Mouse (Mus musculus) stomach, postnatal 0 days (tissue): ENCODE results near the gene Rbm28. TPM values are rescaled to one million over a fixed set of nuclear protein-coding genes. Genes with fewer than 3 reads are reported as not detected.
"Not testable (repeated sequence)": the region's sequence is repeated elsewhere in the genome, so short reads cannot be mapped to it uniquely, and the experiment has no call there.

Experiments
- ATAC-seq: fragments of 200-750 bp; cut with Nextera tagmentation; 2 replicates; pipeline ENCODE4 v1.8.0; 2017; ENCODE audit not compliant: low FRiP score, low TSS enrichment
- DNase-seq: peaks from one replicate; pipeline ENCODE4 v3.0.0-alpha.2; 2016; ENCODE audit warnings: low spot score
- H3K27ac ChIP-seq: fragments of 300-500 bp; sonication (generic); replicated peaks from 2 replicates; pipeline ENCODE4 v1.5.1; 2014; ENCODE audit warnings: mild to moderate bottlenecking, control low read depth
- H3K27me3 ChIP-seq: fragments of 300-500 bp; sonication (generic); 2 replicates; pipeline ENCODE4 v1.6.1; 2014; ENCODE audit warnings: low read length; ENCODE audit not compliant: control insufficient read depth, insufficient read depth
- H3K36me3 ChIP-seq: fragments of 300-500 bp; sonication (generic); 2 replicates; pipeline ENCODE4 v1.6.1; 2014; ENCODE audit warnings: low read length, mixed read lengths; ENCODE audit not compliant: control insufficient read depth, insufficient read depth
- H3K4me1 ChIP-seq: fragments of 300-500 bp; sonication (generic); replicated peaks from 2 replicates; pipeline ENCODE4 v1.6.1; 2014; ENCODE audit warnings: antibody characterized with exemption; ENCODE audit not compliant: control insufficient read depth, insufficient read depth
- H3K4me2 ChIP-seq: fragments of 300-500 bp; sonication (generic); replicated peaks from 2 replicates; pipeline ENCODE4 v1.6.1; 2014; ENCODE audit warnings: low read depth, mild to moderate bottlenecking, control low read depth, moderate library complexity
- H3K4me3 ChIP-seq: fragments of 300-500 bp; sonication (generic); 2 replicates; pipeline ENCODE4 v1.5.1; 2014; ENCODE audit warnings: low read depth, low read length, control low read depth
- H3K9ac ChIP-seq: fragments of 300-500 bp; sonication (generic); 2 replicates; pipeline ENCODE4 v1.6.1; 2014; ENCODE audit warnings: mild to moderate bottlenecking, low read length, control low read depth, mixed read lengths
- H3K9me3 ChIP-seq: fragments of 300-500 bp; sonication (generic); 2 replicates; pipeline ENCODE4 v1.6.1; 2016; ENCODE audit warnings: low read length; ENCODE audit not compliant: control insufficient read depth
- CTCF ChIP-seq: IDR thresholded peaks from 2 replicates; pipeline ENCODE4 v1.5.1; 2016; ENCODE audit warnings: antibody characterized with exemption, low read depth, mild to moderate bottlenecking, moderate library complexity
- EP300 ChIP-seq: optimal IDR thresholded peaks from 2 replicates; pipeline ENCODE3; 2016; ENCODE audit warnings: antibody characterized with exemption
- WGBS: fragments of 180-500 bp; shearing (Covaris S2); extraction: QIAGEN DNeasy Blood & Tissue Kit; methylation state at CpG from one replicate; pipeline ENCODE4 v1.1.7; 2014; 5-methylcytosine and 5-hydroxymethylcytosine counted together
- polyA plus RNA-seq: library from polyadenylated mRNA; unstranded; fragments of >200 nt; fragmentation: Nextera tagmentation; extraction: Ambion mirVana; gene quantifications from 2 replicates; pipeline ENCODE4 v1.2.1, GENCODE M21; 2015

Rbm28 gene
- polyA plus RNA-seq, 1 experiment from 2014 or later: 11.8 TPM

DNA sequence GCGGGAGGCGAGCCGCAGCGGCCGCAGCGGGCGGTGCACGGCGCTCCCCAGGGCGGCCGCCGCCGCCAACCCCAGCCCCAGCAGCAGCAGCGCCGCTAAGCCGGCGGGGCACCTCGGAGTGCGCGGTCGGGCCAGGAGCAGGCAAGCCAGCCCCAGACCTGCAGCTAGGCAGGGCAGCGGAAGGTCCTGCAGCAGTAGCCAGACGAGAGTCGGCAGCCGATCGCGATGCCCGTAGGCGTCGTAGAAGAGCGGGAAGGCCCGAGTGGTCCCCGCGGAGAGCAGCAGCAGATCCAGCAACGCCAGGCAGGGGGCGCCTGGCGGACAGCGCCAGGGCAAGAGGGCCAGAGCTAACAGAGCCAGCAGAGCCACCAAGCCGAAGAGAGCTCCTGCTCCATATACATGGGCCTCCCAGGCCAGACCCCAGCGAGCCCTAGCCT, 6.2 kb upstream of the Rbm28 start:
- peak overlapping the region; percentile 98 for H3K4me2 ChIP-seq
- H3K27me3 ChIP-seq: peaks cover 12% of the 10 kb centered on the region; the same call in 1 of the 2 replicates
- H3K4me1 ChIP-seq: peaks cover 4% of the 10 kb centered on the region
- H3K27ac ChIP-seq: no peak overlapping the region
- peak; percentile 88 for TF ChIP-seq CTCF
- TF ChIP-seq EP300: no peak
- H3K9ac ChIP-seq: peak overlapping the region; percentile 45
- under 1% methylated on average over 37 of the region's 40 CpGs for WGBS
- DNase-seq (peak; percentile 85), ATAC-seq (peak; percentile 78)
- H3K9me3 ChIP-seq: no peaks in the 10 kb centered on the region
- no peaks in the 10 kb centered on the region for H3K36me3 ChIP-seq
- H3K4me3 ChIP-seq: peak overlapping the region; percentile 50

DNA sequence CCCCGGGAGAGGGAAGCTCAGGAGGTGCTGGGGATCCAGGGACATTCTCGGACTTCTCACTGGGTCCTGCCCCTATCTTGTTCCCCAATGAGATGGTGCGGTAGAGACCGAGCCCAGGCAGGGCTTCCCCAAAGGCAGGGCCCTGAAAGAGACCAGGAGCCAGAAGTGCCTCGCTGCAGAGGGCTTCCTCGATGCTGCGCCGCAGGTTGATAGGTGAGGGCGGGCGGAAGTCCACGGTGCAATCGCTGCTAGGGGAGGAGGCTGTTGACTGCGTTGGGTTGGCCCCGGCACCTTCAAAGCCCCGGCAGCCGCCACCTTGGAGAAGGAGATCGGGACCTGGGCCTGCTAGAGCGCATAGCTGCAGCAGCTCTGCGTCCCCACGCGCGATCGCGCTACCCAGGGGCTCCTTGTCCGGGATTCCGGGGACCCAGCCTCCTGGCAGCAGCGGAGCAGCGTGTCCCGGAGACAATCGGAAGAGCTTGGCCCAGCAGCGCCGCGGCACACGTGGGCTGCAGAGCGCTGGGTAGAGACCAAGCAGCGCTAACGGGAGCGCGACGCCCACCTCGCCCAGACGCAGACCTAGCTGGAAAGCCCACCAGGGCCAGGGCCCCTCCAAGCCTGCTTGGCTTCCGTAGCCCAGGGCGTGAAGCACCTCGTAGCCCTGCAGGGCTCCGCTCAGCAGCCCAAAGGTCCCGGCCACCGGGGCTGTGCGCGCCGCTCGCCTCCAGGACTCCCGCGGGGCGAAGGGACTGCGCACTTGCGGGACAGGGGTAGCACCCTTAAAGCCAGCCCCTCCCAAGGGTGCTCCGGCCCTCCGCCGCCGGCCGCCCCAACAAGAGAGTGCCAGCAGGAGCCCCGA, 5.5 kb upstream of the Rbm28 start:
- Histone ChIP-seq H3K9ac (peak overlapping the region; percentile 45), H3K4me1 (peaks cover 4% of the 10 kb centered on the region), H3K4me3 (peak overlapping the region; percentile 50), H3K9me3 (no peaks in the 10 kb centered on the region), H3K36me3 (no peaks in the 10 kb centered on the region), H3K27ac (no peak overlapping the region), H3K4me2 (peak overlapping the region; percentile 98), H3K27me3 (peaks cover 12% of the 10 kb centered on the region; the same call in 1 of the 2 replicates)
- WGBS: 1% methylated on average over 59 of the region's 63 CpGs
- ATAC-seq (peak; percentile 74), DNase-seq (peak; percentile 69)
- TF ChIP-seq CTCF: no peak
- no peak for TF ChIP-seq EP300

DNA sequence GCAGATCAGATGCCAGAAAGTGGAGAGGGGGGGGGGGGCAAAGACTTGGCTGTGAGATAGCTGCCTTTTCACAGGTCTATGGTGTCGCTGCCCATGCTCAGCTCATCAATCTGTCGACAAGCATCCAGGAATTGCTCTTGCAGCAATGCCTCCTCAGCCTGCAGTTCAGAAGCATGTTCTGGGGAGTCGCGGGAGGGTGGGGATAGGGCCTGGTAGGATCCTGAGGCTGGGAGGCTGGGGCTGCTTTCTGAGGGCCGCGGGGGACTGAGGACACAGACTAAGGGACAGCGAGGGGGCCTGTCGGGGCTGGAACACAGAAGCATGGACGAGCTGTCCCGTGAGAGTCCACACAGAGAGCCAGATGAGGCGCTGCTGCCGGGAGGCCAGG, 4.9 kb upstream of the Rbm28 start:
- H3K9me3 ChIP-seq: no peaks in the 10 kb centered on the region
- H3K36me3 ChIP-seq: no peaks in the 10 kb centered on the region
- H3K27me3 ChIP-seq: peaks cover 12% of the 10 kb centered on the region; the same call in 1 of the 2 replicates
- H3K9ac ChIP-seq: no peak overlapping the region
- 17% methylated on average over 12 of the region's 12 CpGs for WGBS
- H3K27ac ChIP-seq: no peak overlapping the region
- H3K4me1 ChIP-seq: peaks cover 4% of the 10 kb centered on the region
- H3K4me3 ChIP-seq: peak overlapping the region; percentile 50; the same call in 1 of the 2 replicates
- no peak for TF ChIP-seq EP300
- no peak for TF ChIP-seq CTCF
- ATAC-seq: no peak
- no peak for DNase-seq
- H3K4me2 ChIP-seq: peak overlapping the region; percentile 98

DNA sequence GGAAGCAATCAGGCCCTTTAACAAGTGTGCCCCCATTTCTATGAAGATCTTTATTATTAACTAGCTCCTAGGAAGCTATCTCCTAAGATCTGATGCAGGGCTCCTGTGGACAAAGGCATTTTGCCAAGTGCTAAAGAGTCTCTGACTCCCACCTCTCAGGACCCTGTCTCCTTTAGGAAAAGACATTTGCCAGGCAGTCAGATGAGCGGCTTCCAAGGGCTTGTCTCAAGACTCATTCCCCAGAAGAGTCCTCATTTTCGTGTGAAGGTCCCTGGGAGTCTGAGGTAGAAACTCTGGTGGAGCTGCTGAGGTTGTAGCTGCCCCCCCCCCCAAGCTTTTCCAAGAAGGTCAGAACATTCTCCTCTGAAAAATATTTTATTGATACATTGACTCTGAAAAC, 4.1 kb upstream of the Rbm28 start:
- Histone ChIP-seq H3K9ac (no peak overlapping the region), H3K9me3 (no peaks in the 10 kb centered on the region), H3K27me3 (peaks cover 12% of the 10 kb centered on the region; the same call in 1 of the 2 replicates), H3K4me3 (no peak overlapping the region), H3K4me1 (peaks cover 4% of the 10 kb centered on the region), H3K27ac (no peak overlapping the region), H3K36me3 (no peaks in the 10 kb centered on the region), H3K4me2 (no peak overlapping the region)
- WGBS: 43% methylated on average over 2 of the region's 2 CpGs
- ATAC-seq: no peak
- DNase-seq: no peak
- TF ChIP-seq CTCF (no peak), EP300 (no peak)

DNA sequence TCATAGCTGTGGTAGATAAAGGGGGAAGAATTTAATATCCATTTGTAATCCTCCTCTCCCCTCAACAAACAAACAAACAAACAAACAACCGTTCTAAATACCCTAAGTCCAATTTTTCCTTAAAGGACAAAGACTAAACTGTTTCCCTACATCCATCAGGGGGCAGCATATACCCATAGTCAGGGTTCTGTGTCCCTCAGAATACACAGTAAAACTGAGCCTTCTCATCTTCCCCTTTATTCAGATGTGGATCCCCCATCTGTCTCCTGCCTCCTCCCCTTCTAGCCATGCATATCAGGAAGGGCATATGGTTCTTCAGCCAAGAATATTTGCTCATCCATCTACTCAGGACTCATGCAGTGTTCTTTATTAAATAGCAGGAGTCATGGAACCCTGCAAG, 1.4 kb upstream of the Rbm28 start:
- Histone ChIP-seq H3K4me3 (no peak overlapping the region), H3K4me1 (peaks cover 6% of the 10 kb centered on the region), H3K4me2 (no peak overlapping the region), H3K27me3 (peaks cover 12% of the 10 kb centered on the region; the same call in 1 of the 2 replicates), H3K36me3 (no peaks in the 10 kb centered on the region), H3K9ac (no peak overlapping the region), H3K9me3 (no peaks in the 10 kb centered on the region), H3K27ac (no peak overlapping the region)
- DNase-seq (peak; percentile 13), ATAC-seq (no peak)
- peak; percentile 86 for TF ChIP-seq CTCF
- no peak for TF ChIP-seq EP300
- 8% methylated on average over 1 of the region's 1 CpGs for WGBS

DNA sequence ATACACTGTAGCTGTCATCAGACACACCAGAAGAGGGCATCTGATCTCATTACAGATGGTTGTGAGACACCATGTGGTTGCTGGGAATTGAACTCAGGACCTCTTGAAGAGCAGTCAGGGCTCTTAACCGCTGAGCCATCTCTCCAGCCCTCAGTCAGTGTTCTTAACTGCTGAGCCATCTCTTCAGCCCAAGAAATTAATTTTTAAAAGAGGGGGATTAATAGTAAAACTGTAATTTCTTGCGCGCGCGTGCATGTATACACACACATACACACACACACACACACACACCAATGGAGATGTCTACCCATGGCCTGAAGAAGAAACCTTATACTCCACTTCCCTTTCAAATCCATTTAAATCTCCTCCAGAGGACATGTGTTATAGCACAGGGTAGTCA, 3.5 kb downstream of the Rbm28 start:
- H3K9ac ChIP-seq, H3K9me3 ChIP-seq, H3K4me3 ChIP-seq, H3K4me2 ChIP-seq, H3K4me1 ChIP-seq, H3K27me3 ChIP-seq, DNase-seq, ATAC-seq, H3K27ac ChIP-seq: not testable (repeated sequence)
- WGBS: 97% methylated on average over 5 of the region's 5 CpGs
- H3K36me3 ChIP-seq: peaks cover 10% of the 10 kb centered on the region
